Mouse (Mus musculus) inflammation-experienced regulatory T-cells (primary cell): ENCODE results near the gene Clec4e. TPM values are rescaled to one million over a fixed set of nuclear protein-coding genes. Genes with fewer than 3 reads are reported as not detected.

Experiments
- polyA plus RNA-seq, 2 experiments: library from polyadenylated mRNA; unstranded; fragments of 100-300 nt; shearing (Covaris generic); gene quantifications; one replicate each; pipeline ENCODE4 v1.2.1; 2017

The Clec4e gene
- under 1 TPM in 1 of 2 experiments, not detected in 1; 0.36 TPM for polyA plus RNA-seq

DNA sequence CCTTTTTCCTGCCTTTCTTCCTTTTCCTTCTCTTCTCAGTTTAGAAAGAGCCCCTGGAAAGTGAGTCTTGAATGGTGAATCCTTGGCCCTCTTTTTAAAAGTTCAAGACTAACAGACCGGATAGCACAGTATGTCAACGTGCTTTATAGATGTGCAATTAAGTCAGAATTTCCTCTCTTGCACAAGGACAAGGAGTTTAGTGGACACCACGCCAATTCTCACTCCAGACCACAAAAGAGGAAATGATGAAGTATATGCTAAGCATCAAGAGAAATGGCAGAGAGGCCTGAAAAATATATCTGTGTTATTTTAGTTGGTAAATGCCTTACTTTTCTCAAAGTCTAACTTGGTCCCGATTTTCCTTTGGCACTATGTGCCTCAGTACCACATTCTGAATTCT is at the start of gene Clec4e:
Clec4e (minus strand) TSS at position 118 of the 400 bp plus-strand sequence.

DNA sequence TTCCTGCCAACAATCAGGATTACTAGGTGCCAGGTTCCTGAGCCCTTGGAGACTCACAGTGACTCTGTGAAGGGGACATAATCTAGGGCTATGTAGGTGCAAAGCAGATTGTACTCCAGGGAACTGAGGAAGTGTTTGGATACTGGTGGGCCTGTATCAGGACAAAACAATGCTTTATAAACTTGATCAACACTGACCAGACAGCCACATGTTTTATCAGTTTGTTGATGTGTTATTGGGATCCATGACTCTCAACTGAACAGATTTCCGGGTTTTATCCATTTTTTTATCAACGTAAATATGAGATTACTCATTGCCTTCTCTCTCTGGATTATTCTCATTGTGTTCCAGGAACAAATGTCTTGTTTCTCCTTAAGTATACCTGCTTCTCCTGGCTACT is 18.4 kb upstream of the Clec4e start, which contains the start of gene Vmn2r19:
Vmn2r19 (plus strand) TSS at position 301 of the 400 bp plus-strand sequence.

DNA sequence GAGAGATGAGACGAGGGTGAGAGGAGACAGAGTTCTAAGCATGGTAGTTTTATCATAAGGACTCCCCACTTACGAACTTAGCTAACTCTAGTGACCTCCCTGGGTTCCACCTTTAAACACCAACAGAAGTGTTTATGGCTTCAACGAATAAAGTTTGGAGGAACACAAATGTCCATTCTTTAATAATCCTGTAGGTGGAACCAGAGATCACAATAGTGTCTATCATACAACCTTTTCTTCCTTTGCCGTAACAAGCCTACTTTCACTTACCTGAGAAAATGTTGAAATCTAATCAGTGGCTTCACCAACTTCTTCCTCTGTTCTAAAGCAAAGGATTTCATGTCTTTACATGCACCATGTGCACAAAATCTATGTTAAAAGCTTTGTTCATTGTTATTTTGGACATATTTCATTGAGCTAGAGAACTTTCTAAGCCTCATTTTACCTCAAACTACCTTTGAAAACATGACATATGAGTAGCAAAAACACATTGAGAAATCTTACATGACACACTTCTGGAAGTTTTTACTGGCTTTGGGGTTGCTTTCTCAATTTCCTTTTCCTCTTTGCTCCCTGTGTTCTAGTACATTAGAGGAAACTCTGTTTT is 28.0 kb downstream of the Clec4e start, which contains the start of gene Clec4d:
Clec4d (plus strand) TSS at position 557 of the 607 bp plus-strand sequence.

Other genes with a start within 250 kb of the Clec4e start
- gene Clec4b1, start 239.9 kb downstream of the Clec4e start, polyA plus RNA-seq = not detected
- gene Clec4a2, start 183.4 kb downstream of the Clec4e start, polyA plus RNA-seq = under 1 TPM in 1 of 2 experiments, not detected in 1; 0.76 TPM
- not detected for gene Clec4b2, start 117.0 kb downstream of the Clec4e start, polyA plus RNA-seq
- gene Clec4n, start 60.0 kb downstream of the Clec4e start, polyA plus RNA-seq = 1 to 10 TPM in 1 of 2 experiments, not detected in 1; 3.3 TPM
- gene Clec4d, start 27.8 kb downstream of the Clec4e start, polyA plus RNA-seq = not detected
- 1 to 10 TPM in 1 of 2 experiments, under 1 TPM in 1; 0.33 to 1.0 TPM for gene Vmn2r19, start 18.5 kb upstream of the Clec4e start, polyA plus RNA-seq
- under 1 TPM; 0.05 to 0.60 TPM for gene Vmn2r20, start 128.2 kb upstream of the Clec4e start, polyA plus RNA-seq
- not detected for gene Vmn2r21, start 243.5 kb upstream of the Clec4e start, polyA plus RNA-seq